Mouse (Mus musculus): ENCODE measurements around the gene Pwwp2a.

DNA sequence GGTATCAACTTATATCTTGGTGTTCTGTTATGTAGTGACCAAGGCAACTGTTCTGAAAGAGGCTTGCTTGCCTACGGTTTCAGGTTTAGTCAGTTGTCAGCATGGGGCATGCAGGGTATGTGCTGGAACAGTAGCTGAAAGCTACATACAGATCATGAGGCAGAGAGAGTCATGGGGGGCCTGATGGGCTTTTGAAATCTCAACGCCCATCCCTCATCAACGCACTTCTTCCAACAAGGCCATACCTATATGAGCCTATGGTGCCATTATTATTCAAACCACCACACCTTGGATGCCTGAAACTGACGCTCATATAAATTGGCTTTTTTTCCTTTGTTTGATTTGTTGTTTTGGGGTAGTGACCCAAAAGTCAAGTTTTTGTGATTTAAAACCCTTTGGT, 14.8 kb downstream of the Pwwp2a start:
- no peak for TF ChIP-seq CTCF (IDR thresholded peaks at IDR 0.05; ENCODE audit: low read depth)
- no peak for TF ChIP-seq EP300 (IDR thresholded peaks at IDR 0.05; ENCODE audit: low read depth)
